Mouse (Mus musculus) frontal cortex, postnatal 10 days (tissue): ENCODE data around the gene L1cam.

Experiments
- DNase-seq, 2 experiments: peaks; one replicate each; pipeline ENCODE4 v3.0.0; 2022; ENCODE audit warnings: low spot score in 2 of 2, mixed read lengths in 1 of 2

L1cam gene

DNA sequence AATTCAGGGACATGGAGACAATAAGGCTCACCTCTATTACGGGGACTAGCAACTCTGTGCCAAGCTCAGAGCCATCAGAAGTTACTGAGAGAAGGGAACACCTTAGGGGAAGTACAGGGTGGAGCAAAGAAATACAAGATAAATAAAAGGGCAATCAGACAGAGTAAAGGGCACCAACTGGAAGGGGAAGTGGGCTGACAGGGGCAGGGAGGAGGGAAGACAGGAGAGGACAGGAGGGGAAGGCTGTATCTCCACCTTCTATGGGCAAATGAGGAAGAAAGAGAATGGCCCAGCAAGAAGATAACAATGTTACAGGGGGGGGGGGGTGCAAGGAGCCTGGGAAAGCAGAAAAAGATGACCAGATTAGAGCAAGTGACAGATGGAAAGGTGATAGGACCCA is 18.9 kb downstream of the L1cam start:
- DNase-seq = no peak

GRCm38 (mm10) chrX:73875881-73876280 is 20.0 kb downstream of the L1cam start:
- no peak for DNase-seq

- no peak for DNase-seq
Measured at GRCm38 (mm10) chrX:73871956-73872355, 23.9 kb downstream of the L1cam start.

GRCm38 (mm10) chrX:73871474-73871873 is 24.4 kb downstream of the L1cam start:
- no peak for DNase-seq

DNA sequence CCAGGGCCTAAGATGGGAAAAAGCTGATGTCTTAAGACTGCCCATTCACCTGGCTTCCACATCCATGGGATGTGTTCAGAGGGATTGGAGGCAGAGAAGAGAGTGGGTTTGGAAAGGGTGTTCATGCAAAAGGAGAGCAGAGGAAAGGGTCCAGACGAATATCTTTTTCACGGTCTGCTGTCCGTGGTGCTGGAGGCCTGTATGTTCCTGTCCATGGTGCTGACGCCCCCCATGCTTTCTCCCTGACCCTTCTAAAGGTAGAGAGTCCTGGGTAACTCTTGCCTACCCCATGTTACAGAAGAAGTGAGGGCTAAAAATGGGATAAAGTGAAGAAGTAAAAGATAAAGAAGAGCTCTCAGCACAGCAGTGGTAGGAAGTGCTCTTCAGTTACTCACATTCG is 26.6 kb downstream of the L1cam start:
- no peak for DNase-seq

GRCm38 (mm10) chrX:73867852-73868251 is 28.1 kb downstream of the L1cam start:
- no peak for DNase-seq

- DNase-seq = no peak
Measured at GRCm38 (mm10) chrX:73867256-73867655, 28.6 kb downstream of the L1cam start.

GRCm38 (mm10) chrX:73864692-73865091 is 31.2 kb downstream of the L1cam start:
- DNase-seq = no peak

DNA sequence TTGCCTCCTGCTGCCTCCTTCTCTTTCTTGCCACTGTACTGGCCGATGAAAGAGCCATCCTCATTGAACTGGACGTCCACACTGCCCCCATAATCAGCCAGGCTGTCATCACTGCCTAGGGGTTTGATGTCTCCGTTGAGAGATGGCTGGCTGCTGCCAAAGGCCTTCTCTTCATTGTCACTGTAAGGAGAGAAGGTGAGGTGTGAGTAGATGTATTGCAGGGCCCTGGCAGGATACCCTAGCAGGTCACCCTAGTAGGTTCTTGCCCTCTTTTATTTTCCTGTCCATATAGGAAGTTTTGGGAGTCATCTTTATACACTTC is 40.9 kb downstream of the L1cam start:
- no peak for DNase-seq

DNA sequence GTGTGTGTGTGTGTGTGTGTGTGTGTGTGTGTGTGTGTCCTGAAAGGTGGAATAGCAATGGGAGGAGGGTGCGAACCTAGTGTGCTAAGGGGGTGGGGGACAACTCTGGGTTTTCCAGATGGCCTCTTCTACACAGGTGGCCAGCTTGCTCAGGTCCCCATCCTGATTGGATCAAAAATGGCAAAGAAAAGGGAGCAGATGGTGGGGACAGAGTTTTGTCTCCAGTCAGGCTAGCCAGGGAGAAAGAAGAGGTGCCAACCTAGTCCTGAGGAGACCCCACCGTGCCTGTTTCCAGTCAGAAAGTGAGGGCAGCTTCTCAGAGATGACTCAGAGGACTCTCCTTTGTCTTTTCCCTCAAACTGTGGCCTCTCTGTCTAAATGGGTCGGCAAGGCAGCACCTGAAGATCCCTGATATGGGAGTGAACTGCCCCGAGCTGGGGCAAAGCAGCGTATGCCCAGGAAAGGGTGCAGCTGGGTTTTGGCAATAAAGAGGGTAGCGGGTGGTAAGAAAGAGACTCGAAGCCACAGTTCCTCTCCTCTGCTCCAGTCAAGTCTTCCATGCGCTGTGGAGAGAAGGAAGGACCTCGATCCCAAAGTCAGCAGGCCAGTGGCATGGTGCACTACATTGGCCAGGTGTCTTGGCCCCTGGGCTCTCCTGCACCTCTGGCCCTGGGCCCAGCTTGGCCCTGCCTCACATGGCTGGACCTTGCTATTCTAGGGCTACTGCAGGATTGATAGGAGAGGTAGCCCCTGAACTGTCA is 41.4 kb downstream of the L1cam start:
- DNase-seq = no peak

DNA sequence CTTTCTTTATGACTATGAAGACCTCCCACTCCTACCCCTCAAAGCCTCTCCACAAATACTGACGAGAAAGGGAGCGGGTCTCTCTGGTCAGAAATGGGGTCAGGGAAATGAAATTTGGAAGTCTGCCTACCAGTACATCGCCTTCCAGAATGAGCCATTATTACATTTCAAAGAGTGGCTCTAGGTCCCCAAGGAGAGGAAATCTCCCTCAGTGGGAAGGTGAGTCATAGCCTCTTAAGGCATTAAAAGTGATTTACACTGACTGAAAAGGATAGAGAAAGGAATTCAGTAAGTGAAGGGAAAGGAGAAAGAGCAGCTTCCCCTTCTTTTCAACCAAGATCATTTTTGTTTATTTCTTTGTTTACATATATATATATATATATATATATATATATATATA is 59.2 kb downstream of the L1cam start:
- DNase-seq = no peak

DNA sequence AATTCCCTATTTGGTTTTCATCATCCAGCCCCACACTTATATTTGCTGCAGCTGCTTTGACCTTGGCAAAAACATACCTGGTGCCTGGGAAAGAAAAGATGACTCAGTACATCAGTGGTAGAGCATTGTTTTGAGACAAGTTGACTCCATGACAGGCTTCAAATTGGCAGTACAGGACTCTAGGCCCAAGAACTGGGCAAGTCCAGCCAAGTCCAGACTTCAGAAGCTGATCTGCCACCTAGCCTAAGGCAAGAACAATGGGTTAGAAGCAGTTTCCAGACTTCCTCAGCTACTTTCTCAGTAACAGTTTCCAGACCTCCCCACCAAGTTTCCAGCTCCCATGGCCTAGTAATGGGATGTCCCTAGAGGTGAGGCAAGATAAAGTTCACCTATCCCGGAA is 60.2 kb downstream of the L1cam start:
- DNase-seq = no peak

DNA sequence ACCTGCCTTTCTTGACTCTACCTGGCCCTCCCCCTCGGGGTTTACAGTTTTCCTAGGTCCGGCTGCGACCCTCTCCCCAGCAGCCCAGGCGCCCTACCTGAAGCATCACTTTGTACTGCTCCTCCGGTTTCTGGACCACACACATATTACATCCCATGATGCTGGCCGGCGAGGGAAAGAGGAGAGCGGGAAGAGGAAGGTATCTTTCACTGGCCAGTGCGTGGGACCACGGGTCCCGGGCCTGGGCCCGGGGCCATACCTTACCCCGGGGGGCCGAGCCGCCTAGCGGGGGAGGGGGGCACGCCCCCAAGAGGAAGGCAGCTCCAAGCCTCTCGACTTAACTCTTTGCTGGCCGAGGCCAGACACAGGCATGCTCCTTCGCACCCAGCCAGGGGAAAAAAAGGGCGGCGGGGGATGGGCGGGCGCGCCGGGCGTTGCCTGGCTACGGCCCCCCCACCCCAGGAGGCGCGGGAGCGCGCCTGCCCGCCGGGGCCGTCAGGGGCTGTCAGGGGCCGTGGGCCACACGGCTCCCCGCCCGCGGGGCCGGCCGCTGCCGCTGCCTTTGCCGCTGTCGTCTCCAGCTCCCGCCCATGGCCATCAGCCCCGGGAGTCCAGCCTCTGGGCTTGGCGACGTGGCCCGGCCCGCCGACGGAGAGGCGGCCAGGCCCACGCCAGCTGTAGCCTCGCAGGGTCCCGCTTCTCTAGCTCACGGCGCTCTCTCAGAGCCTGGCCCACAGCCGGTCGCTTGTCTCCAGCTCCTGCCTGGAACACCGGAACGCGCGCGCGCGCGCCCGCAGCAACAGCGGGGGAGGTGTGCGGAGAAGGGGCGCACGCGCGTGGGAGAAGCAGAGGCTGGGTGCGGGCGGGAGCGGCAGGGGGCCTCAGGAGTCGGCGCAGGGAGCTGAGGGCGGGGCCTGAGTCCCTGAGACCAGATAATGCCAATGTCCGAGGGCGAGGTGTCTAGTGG is 71.4 kb downstream of the L1cam start, which contains the start of gene Pdzd4:
Pdzd4 (minus strand) TSS at position 785 of the 967 bp plus-strand sequence.
- DNase-seq = peak; percentile 49 to 52

DNA sequence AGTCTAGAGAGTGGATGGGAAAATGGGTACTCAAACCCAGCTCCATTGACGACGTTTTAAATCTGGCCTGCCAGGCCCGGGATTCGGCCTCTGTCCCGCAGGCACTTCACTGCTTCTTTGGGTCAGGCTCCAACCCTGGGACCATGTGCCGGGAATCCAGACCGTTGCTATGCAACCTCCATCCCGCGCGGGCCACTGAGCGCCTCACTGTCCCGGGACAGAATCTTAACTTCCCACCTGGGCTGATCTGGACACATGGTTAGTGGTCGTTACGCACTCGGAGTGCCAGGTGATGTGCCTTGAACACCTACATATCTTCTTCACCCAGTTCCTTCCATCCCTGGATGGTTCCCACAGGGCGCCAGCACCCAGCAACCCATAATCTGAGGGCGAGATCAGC is 72.2 kb downstream of the L1cam start:
- no peak for DNase-seq

- no peak for DNase-seq
Measured at GRCm38 (mm10) chrX:73816596-73817314, 79.2 kb downstream of the L1cam start.

DNA sequence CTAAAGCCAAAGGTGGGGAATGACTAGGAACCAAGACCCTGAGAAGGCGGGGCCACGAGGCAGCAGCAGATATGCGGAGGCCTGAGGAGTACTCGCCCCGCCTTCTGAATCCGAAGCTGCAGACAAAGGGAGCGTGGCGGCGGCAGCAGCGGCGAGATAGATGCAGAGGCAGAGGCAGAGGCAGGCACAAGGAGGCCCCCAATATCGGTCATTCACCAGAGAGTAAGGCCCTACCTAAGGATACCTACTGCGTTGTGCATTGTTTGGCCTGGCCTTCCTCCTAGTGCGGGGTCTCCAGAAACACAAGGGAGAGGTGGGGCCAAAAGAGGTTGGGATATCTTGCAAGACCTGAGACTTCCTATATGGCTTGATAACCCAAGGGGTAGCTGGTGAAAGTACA is 80.8 kb downstream of the L1cam start:
- DNase-seq = no peak

GRCm38 (mm10) chrX:73805814-73806213 is 90.1 kb downstream of the L1cam start:
- no peak for DNase-seq
